Mouse (Mus musculus): ENCODE data around the gene Ceacam12.
"Not testable (repeated sequence)": the region's sequence is repeated elsewhere in the genome, so short reads cannot be mapped to it uniquely, and the experiment has no call there.

Ceacam12 gene

GRCm38 (mm10) chr7:18065629-18066028, at the start of gene Ceacam12:
TSS of gene Ceacam12 (plus strand) at chr7:18065929.
- DNase-seq = no peak

GRCm38 (mm10) chr7:18073821-18074220, 8.1 kb downstream of the Ceacam12 start:
- not testable (repeated sequence) for DNase-seq

GRCm38 (mm10) chr7:18100785-18101184, 35.1 kb downstream of the Ceacam12 start:
- no peak for DNase-seq
